Mouse (Mus musculus) embryonic facial prominence, embryonic 11.5 days (tissue): Measurements from ENCODE around the gene Exosc10. TPM values are rescaled to one million over a fixed set of nuclear protein-coding genes. Genes with fewer than 3 reads are reported as not detected.

ENCODE experiments used
- polyA plus RNA-seq: library from polyadenylated mRNA; unstranded; fragments of >200 nt; fragmentation: Nextera tagmentation; extraction: Ambion mirVana; gene quantifications from 2 replicates; pipeline ENCODE4 v1.2.1, GENCODE M21; 2014

The Exosc10 gene
- polyA plus RNA-seq, 1 experiment from 2014 or later: 114 TPM

Other genes with a start within 250 kb of the Exosc10 start
- gene Ubiad1, start 113.7 kb upstream of the Exosc10 start, polyA plus RNA-seq: 14.2 and 14.6 TPM in 2 replicates
- 22.5 and 23.9 TPM in 2 replicates for gene Mtor, start 109.8 kb upstream of the Exosc10 start, polyA plus RNA-seq
- gene Angptl7, start 58.0 kb upstream of the Exosc10 start, polyA plus RNA-seq: 0.21 and 0.25 TPM in 2 replicates
- 172 and 187 TPM in 2 replicates for gene Srm, start 33.1 kb downstream of the Exosc10 start, polyA plus RNA-seq
- gene Masp2, start 44.1 kb downstream of the Exosc10 start, polyA plus RNA-seq: not detected in 2 replicates
- 206 and 240 TPM in 2 replicates for gene Tardbp, start 68.6 kb downstream of the Exosc10 start, polyA plus RNA-seq
- gene Gm572, start 84.9 kb downstream of the Exosc10 start, polyA plus RNA-seq: not detected in 2 replicates
- gene Casz1, start 246.0 kb downstream of the Exosc10 start, polyA plus RNA-seq: 1.1 and 2.9 TPM in 2 replicates